Mouse (Mus musculus): Measurements from ENCODE around the gene H2-Ob.
A peak's percentile ranks its signal among the peaks of the same experiment; 100 is the strongest.
"Not testable (repeated sequence)": the region's sequence is repeated elsewhere in the genome, so short reads cannot be mapped to it uniquely, and the experiment has no call there.

Gene H2-Ob

GRCm38 (mm10) chr17:34207866-34208265, 30.8 kb upstream of the H2-Ob start:
- peak in 1 of 2 experiments; percentile 12 for DNase-seq

GRCm38 (mm10) chr17:34208421-34208820, 30.3 kb upstream of the H2-Ob start:
- DNase-seq, result no peak

- peak in 1 of 2 experiments; percentile 23 for DNase-seq
These were observed 29.0 kb upstream of the H2-Ob start for GRCm38 (mm10) chr17:34209680-34210079.

- peak in 1 of 2 experiments; percentile 69 for DNase-seq
These were observed 28.1 kb upstream of the H2-Ob start for GRCm38 (mm10) chr17:34210599-34210998.

GRCm38 (mm10) chr17:34211746-34212365, 26.8 kb upstream of the H2-Ob start:
- peak; percentile 74 to 80 for DNase-seq

- DNase-seq, result no peak
These were observed 24.8 kb upstream of the H2-Ob start for GRCm38 (mm10) chr17:34213936-34214335.

- peak in 1 of 2 experiments; percentile 4 for DNase-seq
These were observed 23.5 kb upstream of the H2-Ob start for GRCm38 (mm10) chr17:34215176-34215575.

GRCm38 (mm10) chr17:34217216-34217928, 21.3 kb upstream of the H2-Ob start:
- peak in 1 of 2 experiments; percentile 7 for DNase-seq

- peak in 1 of 2 experiments; percentile 3 for DNase-seq
These were observed 20.7 kb upstream of the H2-Ob start for GRCm38 (mm10) chr17:34217986-34218385.

- peak in 1 of 2 experiments; percentile 46 for DNase-seq
These were observed 20.0 kb upstream of the H2-Ob start for GRCm38 (mm10) chr17:34218675-34219074.

GRCm38 (mm10) chr17:34219096-34219495, 19.6 kb upstream of the H2-Ob start:
- peak in 1 of 2 experiments; percentile 72 for DNase-seq

- not testable (repeated sequence) for DNase-seq
These were observed 18.9 kb upstream of the H2-Ob start for GRCm38 (mm10) chr17:34219801-34220200.

GRCm38 (mm10) chr17:34220401-34220800, 18.3 kb upstream of the H2-Ob start:
- not testable (repeated sequence) for DNase-seq

- DNase-seq, result no peak
These were observed 13.9 kb upstream of the H2-Ob start for GRCm38 (mm10) chr17:34224816-34225215.

- DNase-seq, result no peak
These were observed 13.3 kb upstream of the H2-Ob start for GRCm38 (mm10) chr17:34225426-34225825.

- not testable (repeated sequence) for DNase-seq
These were observed 12.8 kb upstream of the H2-Ob start for GRCm38 (mm10) chr17:34225911-34226310.

- DNase-seq, result peak in 1 of 2 experiments; percentile 6
These were observed 7.7 kb upstream of the H2-Ob start for GRCm38 (mm10) chr17:34230971-34231370.

- DNase-seq, result peak in 1 of 2 experiments; percentile 1
These were observed 6.7 kb upstream of the H2-Ob start for GRCm38 (mm10) chr17:34232021-34232420.

GRCm38 (mm10) chr17:34234926-34235325, 3.8 kb upstream of the H2-Ob start:
- DNase-seq, result peak; percentile 78 to 87

GRCm38 (mm10) chr17:34236691-34237090, 2.0 kb upstream of the H2-Ob start:
- DNase-seq, result peak in 1 of 2 experiments; percentile 3

- DNase-seq, result no peak
These were observed 962 bp upstream of the H2-Ob start for GRCm38 (mm10) chr17:34237741-34238140.

- DNase-seq, result peak in 1 of 2 experiments; percentile 16
These were observed 918 bp downstream of the H2-Ob start for GRCm38 (mm10) chr17:34239601-34240041.

- DNase-seq, result no peak
These were observed 1.7 kb downstream of the H2-Ob start for GRCm38 (mm10) chr17:34240366-34240765.

- peak in 1 of 2 experiments; percentile 2 for DNase-seq
These were observed 2.2 kb downstream of the H2-Ob start for GRCm38 (mm10) chr17:34240916-34241315.
